Mouse (Mus musculus) megakaryocyte, embryonic 14.5 days (primary cell): ENCODE data around the gene Arhgef39.

Experiments used
- FLI1 ChIP-seq: IDR thresholded peaks from 2 replicates; pipeline ENCODE4 v1.6.1; 2012; ENCODE audit warnings: low read length, inconsistent platforms, mixed read lengths
- GATA1 ChIP-seq: IDR thresholded peaks from 3 replicates; pipeline ENCODE4 v1.6.1; 2012; ENCODE audit warnings: mixed read lengths, low read length, inconsistent platforms, borderline replicate concordance

DNA sequence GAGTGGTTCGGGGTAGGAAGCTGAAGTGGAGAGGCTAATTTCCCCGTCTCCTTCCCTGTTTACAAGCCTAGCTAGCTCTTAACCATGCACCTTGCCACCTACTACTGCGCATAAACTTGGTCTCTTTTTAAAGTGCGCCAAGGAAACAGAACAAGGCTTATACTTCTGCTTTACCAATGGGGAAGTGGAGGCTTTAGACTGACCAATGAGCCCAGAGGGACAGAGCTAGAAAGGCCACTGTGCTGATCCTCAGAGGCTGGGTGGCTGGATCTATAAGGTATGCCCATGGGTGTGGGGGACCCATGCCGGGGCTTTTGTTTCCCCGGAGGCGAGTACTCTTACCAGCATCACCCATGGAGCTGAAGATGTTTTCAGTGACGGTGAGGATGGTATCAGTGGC lies 47.7 kb upstream of the Arhgef39 start:
- TF ChIP-seq GATA1, result no peak
- TF ChIP-seq FLI1, result no peak
